Mouse (Mus musculus) cerebellum, adult 11 months (tissue): ENCODE measurements around the gene Rbm8a.
"Not testable (repeated sequence)": the region's sequence is repeated elsewhere in the genome, so short reads cannot be mapped to it uniquely, and the experiment has no call there.

Source experiments
- DNase-seq: peaks from one replicate; pipeline ENCODE4 v3.0.0; 2022

Rbm8a gene

DNA sequence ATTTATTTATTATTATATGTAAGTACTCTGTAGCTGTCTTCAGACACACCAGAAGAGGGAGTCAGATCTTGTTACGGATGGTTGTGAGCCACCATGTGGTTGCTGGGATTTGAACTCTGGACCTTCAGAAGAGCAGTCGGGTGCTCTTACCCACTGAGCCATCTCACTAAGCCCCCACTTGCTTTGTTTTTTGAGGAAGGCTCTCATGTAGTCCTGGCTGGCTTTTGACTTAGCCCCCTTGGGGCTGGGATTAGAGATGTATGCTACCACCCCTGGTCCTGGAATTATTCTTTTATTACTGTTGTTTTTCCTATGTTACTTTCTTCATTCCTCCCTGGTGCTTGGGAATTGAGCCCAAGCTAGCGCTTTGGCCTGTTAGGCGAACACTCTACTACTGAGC is 23.7 kb upstream of the Rbm8a start:
- not testable (repeated sequence) for DNase-seq

DNA sequence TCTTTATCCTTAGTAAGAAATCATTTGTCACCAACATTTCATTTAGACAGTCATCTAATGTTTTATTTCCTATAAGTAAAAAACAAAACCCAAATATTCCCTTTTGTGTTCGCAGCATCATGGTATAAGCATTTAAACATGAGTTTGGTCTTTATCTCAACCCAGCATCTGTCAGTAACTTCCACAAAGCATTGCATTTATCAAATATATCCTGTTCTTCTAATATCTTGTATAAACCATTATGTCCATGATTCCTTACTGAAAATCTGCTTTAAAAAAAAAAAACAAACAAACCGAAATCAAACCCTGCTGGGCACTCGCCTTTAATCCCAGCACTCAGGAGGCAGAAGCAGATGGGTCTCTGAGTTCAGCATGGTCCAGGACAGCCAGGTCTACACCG is 23.1 kb upstream of the Rbm8a start:
- DNase-seq, result no peak

DNA sequence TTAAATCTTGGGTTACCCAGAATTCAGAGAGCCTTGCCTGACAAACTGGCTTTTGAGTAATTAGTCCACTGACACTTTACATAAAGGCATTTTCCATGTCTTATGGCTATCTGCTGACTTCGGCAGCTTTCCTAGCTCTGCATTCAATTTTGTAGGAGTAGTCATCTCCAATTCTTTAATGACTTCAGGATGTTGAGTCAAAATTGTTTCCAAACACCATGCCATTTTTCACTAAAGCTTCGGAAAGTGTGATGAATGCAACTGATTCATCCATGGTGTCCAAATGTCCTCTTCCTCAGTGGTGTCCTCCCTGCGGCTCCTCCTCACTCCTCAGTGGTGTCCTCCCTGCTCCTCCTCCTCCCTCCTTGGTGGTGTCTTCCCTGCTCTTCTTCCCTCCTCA is 11.8 kb upstream of the Rbm8a start:
- DNase-seq, result no peak

DNA sequence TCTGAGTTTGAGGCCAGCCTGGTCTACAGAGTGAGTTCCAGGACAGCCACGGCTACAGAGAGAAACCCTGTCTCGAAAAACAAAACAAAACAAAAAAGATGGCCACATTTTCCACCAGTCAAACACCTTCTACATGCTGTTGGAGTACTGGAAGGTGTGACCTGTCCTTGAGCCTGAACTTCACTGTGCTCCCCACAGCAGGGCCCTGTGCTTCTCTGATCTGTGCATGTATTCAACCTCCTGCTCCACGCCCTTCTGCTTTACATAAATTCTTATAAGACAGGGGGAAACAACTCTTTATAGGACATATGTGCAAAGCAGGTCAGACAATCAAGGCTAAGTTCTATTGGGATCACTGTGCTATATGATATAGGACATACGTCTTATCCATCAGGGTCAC is 6.5 kb upstream of the Rbm8a start:
- DNase-seq, result no peak

DNA sequence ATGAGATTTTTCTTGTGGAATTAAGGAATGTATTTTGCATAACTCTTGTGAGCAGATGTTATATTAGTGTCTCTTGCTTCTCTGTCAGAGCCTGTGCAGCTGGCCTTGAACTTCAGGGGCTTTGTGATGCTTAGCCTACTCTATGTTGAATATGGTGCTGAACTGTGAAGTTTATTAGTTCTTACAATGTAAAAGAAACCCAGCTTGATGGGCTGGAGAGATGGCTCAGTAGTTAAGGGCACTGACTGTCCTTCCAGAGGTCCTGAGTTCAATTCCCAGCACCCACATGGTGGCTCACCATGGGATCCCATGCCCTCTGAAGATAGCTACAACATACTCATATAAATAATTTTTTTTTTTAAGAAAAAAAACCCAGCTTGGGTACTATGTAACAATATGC is 2.3 kb downstream of the Rbm8a start:
- no peak for DNase-seq

DNA sequence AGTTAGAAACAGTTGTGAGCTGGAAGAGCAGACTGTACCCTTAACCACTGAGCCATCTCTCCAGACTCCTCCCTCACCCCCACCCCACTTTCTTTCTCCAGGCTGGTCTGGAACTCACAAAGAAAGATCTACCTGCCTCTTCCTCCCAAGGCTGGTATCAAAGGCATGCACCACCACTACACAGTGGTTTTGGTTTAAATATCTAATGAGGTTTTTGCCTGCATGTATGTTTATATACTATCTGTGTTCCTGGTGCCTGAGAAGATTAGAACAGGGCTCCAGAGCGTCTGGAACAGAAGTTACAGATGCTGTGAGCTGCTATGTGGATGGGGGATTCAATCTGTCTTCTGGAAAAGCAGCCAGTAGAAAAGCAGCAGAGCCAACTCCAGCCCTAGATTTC is 4.3 kb downstream of the Rbm8a start:
- no peak for DNase-seq

DNA sequence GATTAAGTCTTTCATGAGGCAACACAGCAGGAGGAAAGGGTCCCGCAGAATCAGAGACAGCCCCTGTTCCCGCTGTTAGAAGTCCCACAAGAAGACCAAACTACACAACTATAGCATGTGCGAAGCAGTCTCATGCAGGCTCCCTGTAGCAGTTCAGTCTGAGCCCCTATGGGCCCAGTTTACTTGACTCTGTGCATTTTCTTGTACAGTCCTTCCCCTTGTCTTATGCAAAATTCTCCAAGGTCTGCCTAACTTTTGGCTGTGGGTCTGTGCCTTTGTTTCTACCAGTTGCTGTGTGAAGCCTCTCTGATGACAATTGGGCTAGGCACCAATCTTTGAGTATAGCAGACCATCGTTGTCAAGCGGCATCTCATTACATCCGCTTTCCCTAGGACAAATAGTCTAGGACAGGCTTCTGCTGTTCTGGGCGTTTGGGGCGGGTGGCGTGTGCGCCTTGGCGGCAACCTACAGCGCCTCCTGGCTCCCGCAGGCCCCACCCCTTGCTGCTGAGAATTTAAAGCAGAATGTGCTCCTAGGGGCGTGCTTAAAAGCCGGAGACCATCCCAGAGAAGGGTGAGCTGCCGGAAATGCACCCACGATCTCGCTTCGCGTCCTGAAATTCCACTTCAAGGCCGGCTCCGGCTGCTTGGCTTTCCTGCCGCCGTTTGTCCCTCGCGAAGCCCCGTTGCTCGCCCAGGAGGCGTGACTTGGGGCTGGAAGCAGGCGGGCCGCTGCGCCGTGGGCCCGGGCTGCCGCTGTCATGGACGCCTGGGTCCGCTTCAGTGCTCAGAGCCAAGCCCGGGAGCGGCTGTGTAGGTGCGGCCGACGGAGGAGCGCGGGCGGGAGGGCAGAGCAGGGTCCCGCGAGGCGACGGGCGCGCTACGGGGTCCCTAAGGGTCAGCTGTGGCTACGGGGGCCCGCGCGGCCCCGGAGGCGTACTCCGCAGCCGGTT is 5.5 kb downstream of the Rbm8a start, which contains the start of the genes Pex11b and Gm42957:
Gene Pex11b (plus strand): TSS at position 449 of the 952 bp plus-strand sequence.
Gene Gm42957 (plus strand): TSS at position 547 of the 952 bp plus-strand sequence.
- DNase-seq, result peak; percentile 77

DNA sequence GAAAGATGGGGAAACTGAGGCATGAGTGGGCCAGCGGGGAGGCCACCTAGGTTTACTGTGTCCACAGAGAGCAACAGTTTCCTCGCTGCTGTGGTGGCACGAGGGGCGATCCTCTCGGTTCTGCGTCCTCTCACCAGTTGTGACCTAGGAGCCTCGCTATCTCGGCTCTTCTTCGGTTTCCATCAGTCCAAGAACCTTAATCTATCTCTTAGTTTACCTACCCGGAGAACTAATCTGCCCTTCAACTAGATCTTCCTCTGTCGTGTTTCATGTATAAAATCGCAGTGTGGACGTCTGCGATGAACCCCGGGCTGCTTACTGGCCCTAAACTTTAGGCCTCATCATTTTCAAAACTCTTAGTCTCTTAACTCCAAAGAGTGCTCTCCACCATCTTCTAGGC is 6.2 kb downstream of the Rbm8a start:
- DNase-seq, result no peak

DNA sequence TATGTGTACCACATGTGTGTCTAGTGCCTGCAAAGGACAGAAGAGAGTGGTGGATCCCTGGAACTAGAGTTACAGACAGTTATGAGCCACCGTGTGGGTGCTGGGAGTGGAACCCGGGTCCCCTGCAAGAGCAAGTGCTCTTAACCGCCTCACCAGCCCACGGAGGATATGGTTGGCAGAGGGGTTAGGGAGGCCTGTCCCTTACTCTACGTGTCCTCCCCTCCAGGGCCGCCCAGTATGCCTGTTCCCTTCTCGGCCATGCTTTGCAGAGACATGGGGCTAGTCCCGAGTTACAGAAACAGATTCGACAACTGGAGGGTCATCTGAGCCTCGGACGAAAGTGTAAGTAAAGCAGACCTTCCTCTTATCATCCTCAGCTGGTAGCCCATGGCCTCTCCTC is 6.7 kb downstream of the Rbm8a start:
- no peak for DNase-seq

DNA sequence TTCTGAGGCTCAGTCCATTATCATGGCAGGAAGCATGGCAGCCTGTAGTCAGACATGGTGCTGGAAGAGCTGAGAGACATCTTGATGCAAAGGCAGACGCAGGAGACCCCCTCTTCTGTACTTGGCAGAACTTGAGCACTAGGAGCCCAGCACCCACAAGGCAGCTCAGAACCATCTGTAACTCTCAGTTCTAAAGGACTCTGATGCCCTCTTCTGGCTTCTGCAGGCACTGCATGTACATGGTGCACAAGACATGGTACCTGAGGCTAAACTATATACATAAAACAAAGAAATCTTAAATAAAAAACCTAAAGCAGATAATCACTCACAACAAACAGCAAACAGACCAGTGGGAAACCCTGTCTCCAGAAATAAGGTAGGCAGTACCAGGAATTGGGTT is 9.5 kb downstream of the Rbm8a start:
- no peak for DNase-seq

DNA sequence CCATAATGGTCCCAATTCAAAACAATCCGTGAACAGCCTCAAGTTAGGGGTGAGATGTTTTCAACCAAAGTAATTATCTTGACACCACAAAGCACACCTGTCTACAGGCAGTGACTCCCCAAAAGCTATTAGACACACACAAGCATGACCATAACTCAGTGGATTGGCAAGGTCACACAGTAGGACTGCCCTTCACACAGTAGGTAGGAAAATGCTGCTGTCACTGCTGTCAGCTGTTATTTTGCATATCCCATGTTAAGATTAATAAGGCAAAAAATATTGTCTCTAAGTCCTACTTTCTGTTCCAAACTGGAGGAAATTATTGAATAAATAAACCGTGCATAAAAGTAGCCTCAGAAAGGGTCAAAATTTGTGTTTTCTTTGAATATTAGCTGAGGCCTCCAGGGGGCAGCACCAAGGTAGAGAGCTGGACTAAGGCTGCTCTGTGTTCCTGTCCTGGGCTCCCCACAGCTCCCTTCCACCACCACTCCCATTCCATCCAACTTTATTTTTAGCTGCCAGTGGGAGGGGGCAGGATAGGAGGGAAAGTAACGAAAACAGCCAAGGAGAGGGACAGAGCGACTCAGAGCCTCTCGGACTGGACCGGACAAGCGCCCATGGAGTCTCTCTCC is 15.4 kb downstream of the Rbm8a start, which contains the start of gene Itga10:
Gene Itga10 (plus strand): TSS at position 567 of the 632 bp plus-strand sequence.
- DNase-seq, result no peak

DNA sequence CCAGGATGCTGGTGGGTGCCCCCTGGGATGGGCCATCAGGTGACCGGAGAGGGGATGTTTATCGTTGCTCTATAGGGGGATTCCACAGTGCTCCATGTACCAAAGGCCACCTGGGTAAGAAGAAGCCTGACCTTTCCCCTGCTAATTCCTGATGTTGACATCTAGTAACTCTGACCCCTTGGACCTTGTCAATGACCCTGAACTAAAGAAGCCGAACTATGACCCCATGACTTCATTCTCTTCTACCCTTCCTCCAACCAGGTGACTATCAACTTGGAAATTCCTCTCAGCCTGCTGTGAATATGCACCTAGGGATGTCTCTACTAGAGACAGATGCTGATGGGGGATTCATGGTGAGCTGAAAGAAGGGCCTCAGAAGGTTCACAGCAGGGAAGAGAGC is 17.6 kb downstream of the Rbm8a start:
- no peak for DNase-seq

DNA sequence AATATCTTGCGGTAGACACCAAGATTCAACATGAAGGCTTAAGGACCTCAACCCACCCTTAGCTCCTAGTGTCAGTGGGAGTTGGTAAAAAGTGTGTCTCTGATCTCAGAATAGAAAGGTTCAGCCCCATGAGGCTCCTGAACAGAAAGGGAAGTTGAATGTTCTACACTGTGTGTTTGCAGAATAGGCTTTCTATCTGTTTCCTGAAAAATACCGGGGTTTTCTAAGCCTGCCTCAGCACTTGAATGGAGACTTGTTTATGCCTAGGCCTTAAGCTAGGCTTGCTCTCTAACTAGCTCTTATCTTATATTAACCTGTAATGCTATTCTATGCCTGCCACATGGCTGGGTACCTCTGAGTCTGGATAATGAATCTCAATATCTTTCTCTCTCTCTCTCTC is 31.2 kb downstream of the Rbm8a start:
- no peak for DNase-seq

DNA sequence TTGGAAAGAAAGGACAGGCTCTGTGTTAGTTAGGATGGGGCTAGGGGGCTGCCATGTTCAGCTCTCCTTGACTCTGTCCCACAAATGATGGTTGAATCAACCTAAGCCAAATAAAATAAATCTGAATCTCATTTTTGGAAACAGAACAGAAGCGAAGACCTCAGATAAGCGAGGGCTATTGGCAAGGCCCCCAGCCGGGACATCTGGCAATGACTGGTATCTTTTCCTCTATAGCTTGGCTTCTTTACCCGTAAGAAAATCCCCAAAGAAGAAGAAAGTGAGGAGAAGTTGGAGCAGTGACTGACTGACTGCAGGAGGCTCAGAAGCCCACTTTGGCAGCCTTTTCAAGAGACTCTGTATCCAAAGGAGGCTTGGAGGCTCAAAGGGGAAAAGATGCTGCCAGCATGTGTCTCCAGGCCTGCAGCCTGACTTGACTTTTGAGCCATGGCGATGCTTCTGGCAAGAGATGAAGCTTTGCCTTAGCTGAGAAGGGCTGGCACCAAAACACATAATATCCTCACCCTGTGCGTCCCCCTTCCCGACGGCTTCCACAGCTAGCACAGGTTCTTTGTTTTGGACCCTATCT is 33.1 kb downstream of the Rbm8a start:
- no peak for DNase-seq

DNA sequence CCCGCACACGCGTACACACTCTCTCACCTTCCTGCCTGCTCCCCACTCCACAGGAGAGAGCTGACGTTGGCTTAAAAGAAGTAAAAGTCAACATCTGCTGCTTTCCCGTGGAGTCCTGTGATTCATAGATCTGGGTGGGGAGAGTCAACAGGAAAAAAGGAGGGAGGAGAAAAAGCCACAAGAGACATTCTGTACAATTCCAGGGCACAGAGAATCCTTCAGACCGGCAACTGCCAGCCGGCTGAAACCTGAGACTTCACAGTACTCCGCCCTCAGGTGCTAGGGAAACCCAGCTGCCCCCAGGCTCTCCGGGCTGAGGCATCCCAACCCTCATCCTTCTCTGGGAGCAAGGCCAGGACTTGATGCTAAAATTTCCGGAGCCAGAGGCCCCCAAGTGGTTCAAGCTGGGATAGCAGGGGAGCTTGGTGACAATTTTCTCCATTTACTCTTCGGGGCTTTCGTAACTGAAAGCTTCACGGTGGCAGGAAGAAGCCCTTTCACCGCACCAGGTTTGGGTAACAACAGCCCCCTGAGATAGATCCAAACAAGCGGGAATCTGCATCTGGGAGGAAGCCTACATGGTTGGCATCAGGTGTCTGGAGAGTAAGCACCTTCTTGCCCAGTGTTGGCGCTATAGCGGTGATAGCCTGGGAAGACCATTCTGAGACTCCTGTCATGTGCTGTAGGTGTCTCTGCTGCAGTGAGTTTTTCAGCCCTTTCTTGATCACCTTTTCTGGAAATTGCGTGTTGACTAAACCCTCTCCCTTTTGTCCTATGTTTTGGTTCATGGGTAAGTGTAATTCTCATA is 33.9 kb downstream of the Rbm8a start:
- DNase-seq, result peak; percentile 88

DNA sequence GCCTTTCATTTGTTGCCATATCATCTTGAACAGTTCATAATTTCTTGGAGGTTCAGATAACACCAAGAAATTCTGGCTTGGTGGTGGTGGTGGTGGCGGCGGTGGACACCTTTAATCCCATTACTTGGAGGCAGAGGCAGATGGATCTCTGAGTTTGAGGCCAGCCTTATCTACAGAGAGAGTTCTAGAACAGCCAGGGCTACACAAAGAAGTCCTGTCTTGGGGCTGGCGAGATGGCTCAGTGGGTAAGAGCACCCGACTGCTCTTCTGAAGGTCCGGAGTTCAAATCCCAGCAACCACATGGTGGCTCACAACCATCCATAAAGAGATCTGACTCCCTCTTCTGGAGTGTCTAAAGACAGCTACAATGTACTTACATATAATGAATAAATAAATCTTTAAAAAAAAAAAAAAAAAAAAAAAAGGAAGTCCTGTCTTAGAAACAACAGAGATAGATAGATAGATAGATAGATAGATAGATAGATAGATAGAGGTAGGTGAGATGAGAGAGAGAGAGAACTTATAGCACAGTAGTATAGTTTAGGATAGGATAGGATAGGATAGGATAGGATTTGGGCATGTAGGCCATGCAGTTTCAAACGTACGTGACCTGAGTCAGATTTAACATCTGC is 36.1 kb downstream of the Rbm8a start:
- DNase-seq, result not testable (repeated sequence)

DNA sequence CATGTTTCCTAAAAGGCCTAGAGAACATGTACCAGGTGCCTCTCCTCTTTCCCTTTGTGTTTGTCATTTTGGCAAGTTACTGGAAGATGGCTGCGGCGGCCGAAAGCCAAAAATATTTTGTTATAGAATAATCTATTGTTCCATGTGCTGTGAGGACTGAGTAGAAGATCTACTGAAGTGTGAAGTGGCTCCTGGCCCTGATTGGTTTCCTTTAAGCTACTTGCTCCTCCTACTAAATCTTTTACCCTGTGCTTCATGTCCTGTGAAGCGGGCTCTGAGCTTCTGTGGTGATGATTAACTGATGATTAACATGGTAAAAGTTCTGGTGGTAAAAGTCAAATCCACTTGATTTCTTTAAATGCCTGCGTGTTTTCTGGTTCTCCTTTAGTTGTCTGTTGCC is 37.2 kb downstream of the Rbm8a start:
- no peak for DNase-seq

DNA sequence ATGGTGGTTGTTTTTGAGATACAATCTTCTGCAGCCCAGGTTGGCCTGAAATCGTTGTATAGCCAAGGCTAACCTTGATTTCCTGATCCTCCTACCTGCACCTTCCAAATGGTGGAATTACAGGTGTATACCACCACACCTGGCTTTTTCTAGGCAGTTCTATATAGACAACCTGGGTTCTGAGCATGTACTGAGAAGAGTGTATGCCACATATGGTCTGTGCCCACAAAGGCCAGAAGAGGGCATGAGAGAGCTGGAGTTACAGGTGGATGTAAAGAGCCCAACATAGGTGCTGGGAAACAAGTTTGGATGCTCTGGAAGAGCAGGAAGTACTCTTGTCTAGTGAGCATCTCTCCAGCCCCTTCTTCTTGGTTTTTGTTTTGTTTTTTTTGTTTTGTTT is 37.6 kb downstream of the Rbm8a start:
- DNase-seq, result no peak

DNA sequence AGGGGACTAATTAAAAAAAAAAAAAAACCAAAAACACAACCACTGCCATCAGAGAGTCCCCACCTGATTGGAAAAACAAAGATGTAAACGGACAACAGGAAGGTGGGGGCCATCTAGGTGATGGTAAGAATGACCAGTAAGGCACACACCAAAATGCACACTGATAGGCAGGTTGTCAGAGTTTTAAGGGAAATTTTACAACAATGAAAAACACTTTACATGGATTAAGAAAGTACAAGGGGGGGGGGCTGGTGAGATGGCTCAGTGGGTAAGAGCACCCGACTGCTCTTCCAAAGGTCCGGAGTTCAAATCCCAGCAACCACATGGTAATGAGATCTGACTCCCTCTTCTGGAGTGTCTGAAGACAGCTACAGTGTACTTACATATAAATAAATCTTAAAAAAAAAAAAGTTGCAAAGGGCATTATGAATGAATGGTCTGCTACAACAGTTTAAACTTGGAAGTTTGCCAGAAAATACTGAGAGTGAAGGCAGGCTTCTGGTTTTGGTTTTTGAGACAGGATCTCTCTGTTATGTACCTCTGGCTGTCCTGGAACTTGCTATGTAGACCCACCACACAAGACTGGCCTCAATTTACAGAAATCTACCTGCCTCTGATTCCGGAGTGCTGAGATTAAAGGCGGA is 38.8 kb downstream of the Rbm8a start:
- DNase-seq, result no peak

DNA sequence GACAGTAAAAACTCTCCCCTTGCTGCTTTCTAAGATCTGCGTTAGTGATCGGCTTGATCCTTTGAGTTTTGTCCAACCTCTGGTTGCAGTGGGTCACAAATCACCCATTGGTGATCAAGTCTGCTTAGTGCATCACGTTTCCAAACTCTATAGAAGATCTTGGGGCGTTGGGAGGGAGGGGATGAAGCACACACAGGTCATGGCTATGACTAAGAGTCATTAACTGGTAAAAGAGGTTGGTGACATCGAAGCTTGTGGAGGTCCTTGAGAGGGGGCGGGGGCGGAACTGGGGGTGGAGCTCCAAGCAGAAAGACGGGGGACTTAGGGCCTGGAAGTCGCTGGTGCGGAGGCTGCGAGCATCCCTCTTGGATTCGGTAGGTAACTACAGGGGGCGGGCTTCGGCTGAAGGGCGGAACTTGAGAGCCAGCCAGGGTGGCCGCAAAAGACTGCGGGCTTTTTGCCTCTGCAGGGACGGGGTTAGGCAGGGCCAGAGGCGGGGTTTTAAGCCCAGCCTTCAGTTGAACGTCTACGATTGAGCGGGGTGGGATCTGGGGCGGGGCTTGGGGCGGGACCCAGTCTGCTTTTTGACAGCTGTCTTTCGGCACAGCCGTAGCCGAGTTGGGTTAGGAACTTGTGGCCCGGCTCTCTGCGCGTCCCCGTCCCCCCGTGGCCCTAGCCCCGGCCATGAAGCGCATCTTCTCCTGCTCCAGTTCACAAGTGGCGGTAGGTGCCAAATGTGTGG is 40.2 kb downstream of the Rbm8a start, which contains the start of gene Ankrd35:
Gene Ankrd35 (plus strand): TSS at position 405 of the 742 bp plus-strand sequence.
- peak; percentile 76 for DNase-seq

DNA sequence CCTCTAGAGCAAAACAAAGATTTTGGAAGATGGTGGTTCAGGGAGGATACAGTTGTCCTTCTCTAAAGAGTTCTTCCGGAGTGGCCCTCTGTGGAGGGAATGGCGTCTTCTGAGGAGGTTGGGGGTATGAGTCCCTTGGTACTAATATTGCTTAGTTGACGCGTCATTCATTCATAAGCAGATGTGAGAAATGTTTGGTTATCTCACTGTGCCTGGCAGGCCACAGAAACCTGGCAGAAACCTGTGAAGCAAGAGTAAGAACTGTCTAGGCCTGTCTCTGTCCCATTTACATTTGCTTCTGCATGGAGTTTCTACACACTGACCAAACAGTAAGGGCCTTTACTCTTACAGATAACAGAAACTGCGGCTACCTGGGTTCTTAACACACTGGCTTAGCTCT is 41.8 kb downstream of the Rbm8a start:
- DNase-seq, result no peak
